Mouse (Mus musculus) stomach, embryonic 15.5 days (tissue): Measurements from ENCODE around the gene Tlr12. TPM values are rescaled to one million over a fixed set of nuclear protein-coding genes. Genes with fewer than 3 reads are reported as not detected.

ENCODE experiments used
- ATAC-seq: fragments of 200-750 bp; cut with Nextera tagmentation; 2 replicates; pipeline ENCODE4 v1.8.0; 2017; ENCODE audit warnings: low read depth, moderate number of reproducible peaks, moderate TSS enrichment; ENCODE audit not compliant: insufficient read depth, low FRiP score
- H3K27ac ChIP-seq: fragments of 300-500 bp; sonication (generic); 2 replicates; pipeline ENCODE4 v1.5.1; 2015; ENCODE audit warnings: mild to moderate bottlenecking, inconsistent platforms
- H3K27me3 ChIP-seq: fragments of 300-500 bp; sonication (generic); replicated peaks from 2 replicates; pipeline ENCODE4 v1.6.1; 2015; ENCODE audit warnings: inconsistent platforms
- H3K36me3 ChIP-seq: fragments of 300-500 bp; sonication (generic); 2 replicates; pipeline ENCODE4 v1.6.1; 2015; ENCODE audit warnings: inconsistent platforms
- H3K4me1 ChIP-seq: fragments of 300-500 bp; sonication (generic); 2 replicates; pipeline ENCODE4 v1.6.1; 2015; ENCODE audit warnings: inconsistent platforms
- H3K4me2 ChIP-seq: fragments of 300-500 bp; sonication (generic); 2 replicates; pipeline ENCODE4 v1.6.1; 2015; ENCODE audit warnings: mild to moderate bottlenecking, inconsistent platforms
- H3K4me3 ChIP-seq: fragments of 300-500 bp; sonication (generic); replicated peaks from 2 replicates; pipeline ENCODE4 v1.5.1; 2015; ENCODE audit warnings: inconsistent platforms
- H3K9ac ChIP-seq: fragments of 300-500 bp; sonication (generic); 2 replicates; pipeline ENCODE4 v1.6.1; 2015; ENCODE audit warnings: inconsistent platforms
- H3K9me3 ChIP-seq: fragments of 300-500 bp; sonication (generic); 2 replicates; pipeline ENCODE4 v1.6.1; 2016; ENCODE audit warnings: inconsistent platforms
- WGBS: fragments of 180-500 bp; shearing (Covaris S2); methylation state at CpG from one replicate; pipeline ENCODE4 v1.1.7; 2015; 5-methylcytosine and 5-hydroxymethylcytosine counted together
- polyA plus RNA-seq: library from polyadenylated mRNA; unstranded; fragments of >200 nt; fragmentation: Nextera tagmentation; extraction: Ambion mirVana; gene quantifications from 2 replicates; pipeline ENCODE4 v1.2.1, GENCODE M21; 2015

Gene Tlr12
- polyA plus RNA-seq, 1 experiment from 2014 or later, result 1.5 TPM

DNA sequence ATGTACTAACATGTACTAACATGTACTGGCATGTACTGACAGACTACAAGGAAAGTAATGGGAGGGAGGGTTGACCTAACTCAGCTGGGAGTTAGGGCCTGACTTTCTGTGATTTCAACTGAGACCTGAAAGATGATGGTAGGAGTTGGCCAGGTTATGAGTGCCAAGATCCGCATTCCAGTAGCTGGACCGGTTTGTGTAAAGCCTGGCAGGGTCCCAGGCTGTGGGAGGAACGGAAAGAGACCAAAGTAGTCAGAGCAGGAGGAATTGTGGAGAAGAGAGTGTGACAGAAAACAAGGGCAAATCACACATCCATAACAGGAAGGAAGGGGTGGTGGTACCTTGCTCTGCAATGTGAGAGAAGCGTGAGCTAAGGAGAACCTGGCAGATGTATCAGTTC is 42.6 kb downstream of the Tlr12 start:
- Histone ChIP-seq H3K27ac (no peak overlapping the region), H3K4me1 (no peaks in the 10 kb centered on the region), H3K36me3 (0 out of 2 replicates have a peak, but pooled peaks cover 6% of the 10 kb centered on the region), H3K9me3 (no peaks in the 10 kb centered on the region), H3K27me3 (no peaks in the 10 kb centered on the region), H3K9ac (no peak overlapping the region), H3K4me2 (no peak overlapping the region), H3K4me3 (no peak overlapping the region)
- WGBS, result 74% methylated on average over 4 of the region's 4 CpGs
- no peak for ATAC-seq

Other genes starting within 250 kb of the Tlr12 start
- gene Zscan20, start 8.5 kb downstream of the Tlr12 start, polyA plus RNA-seq, result 3.8 and 3.9 TPM in 2 replicates
- 46.9 and 49.3 TPM in 2 replicates for gene Phc2, start 36.1 kb upstream of the Tlr12 start, polyA plus RNA-seq
- 0.09 and 0.14 TPM in 2 replicates for gene A3galt2, start 136.7 kb upstream of the Tlr12 start, polyA plus RNA-seq
- gene Zfp362, start 187.4 kb upstream of the Tlr12 start, polyA plus RNA-seq, result 22.8 and 26.6 TPM in 2 replicates